Mouse (Mus musculus) embryonic facial prominence, embryonic 14.5 days (tissue): Measurements from ENCODE around the gene Scn1a. TPM values are rescaled to one million over a fixed set of nuclear protein-coding genes. Genes with fewer than 3 reads are reported as not detected.

Experiments used
- ATAC-seq: fragments of 200-750 bp; cut with Nextera tagmentation; 2 replicates; pipeline ENCODE4 v1.8.0; 2017; ENCODE audit warnings: low read depth, moderate number of reproducible peaks, moderate TSS enrichment
- DNase-seq: peaks from one replicate; pipeline ENCODE4 v3.0.0-alpha.2; 2015; ENCODE audit warnings: low spot score
- H3K27ac ChIP-seq: fragments of 300-500 bp; sonication (generic); replicated peaks from 2 replicates; pipeline ENCODE4 v1.5.1; 2014; ENCODE audit warnings: low read depth, mild to moderate bottlenecking, low read length, moderate library complexity
- H3K27me3 ChIP-seq: fragments of 300-500 bp; sonication (generic); replicated peaks from 2 replicates; pipeline ENCODE4 v1.6.1; 2014; ENCODE audit warnings: low read length; ENCODE audit not compliant: control insufficient read depth, insufficient read depth
- H3K36me3 ChIP-seq: fragments of 300-500 bp; sonication (generic); 2 replicates; pipeline ENCODE4 v1.6.1; 2014; ENCODE audit warnings: low read length, mixed read lengths; ENCODE audit not compliant: control insufficient read depth, insufficient read depth
- H3K4me1 ChIP-seq: fragments of 300-500 bp; sonication (generic); 2 replicates; pipeline ENCODE4 v1.6.1; 2014; ENCODE audit warnings: antibody characterized with exemption, low read length; ENCODE audit not compliant: control insufficient read depth, insufficient read depth
- H3K4me2 ChIP-seq: fragments of 300-500 bp; sonication (generic); 2 replicates; pipeline ENCODE4 v1.6.1; 2014; ENCODE audit warnings: low read depth, mild to moderate bottlenecking, low read length, moderate library complexity, mixed read lengths
- H3K4me3 ChIP-seq: fragments of 300-500 bp; sonication (generic); 2 replicates; pipeline ENCODE4 v1.5.1; 2014; ENCODE audit warnings: low read depth, mild to moderate bottlenecking, low read length
- H3K9ac ChIP-seq: fragments of 300-500 bp; sonication (generic); 2 replicates; pipeline ENCODE4 v1.6.1; 2014; ENCODE audit warnings: low read depth, mild to moderate bottlenecking, low read length, moderate library complexity, mixed read lengths
- H3K9me3 ChIP-seq: fragments of 300-500 bp; sonication (generic); 2 replicates; pipeline ENCODE4 v1.6.1; 2016; ENCODE audit warnings: low read length; ENCODE audit not compliant: control insufficient read depth
- WGBS: fragments of 180-500 bp; shearing (Covaris S2); extraction: QIAGEN DNeasy Blood & Tissue Kit; methylation state at CpG from one replicate; pipeline ENCODE4 v1.1.7; 2014; 5-methylcytosine and 5-hydroxymethylcytosine counted together
- polyA plus RNA-seq: library from polyadenylated mRNA; unstranded; fragments of >200 nt; fragmentation: Nextera tagmentation; extraction: Ambion mirVana; gene quantifications from 2 replicates; pipeline ENCODE4 v1.2.1, GENCODE M21; 2014

Scn1a gene
- 0.67 and 0.84 TPM in 2 replicates for polyA plus RNA-seq

- no peak for DNase-seq
- H3K4me2 ChIP-seq, result peak within 1 kb of the TSS; percentile 63
- 14% methylated on average over 7 of the region's 7 CpGs for WGBS
- H3K36me3 ChIP-seq, result no peaks in the 10 kb centered on the region
- H3K9ac ChIP-seq, result peak within 1 kb of the TSS; percentile 36; the same call in 1 of the 2 replicates
- peaks cover 4% of the 10 kb centered on the region; the same call in 1 of the 2 replicates for H3K4me1 ChIP-seq
- H3K9me3 ChIP-seq, result no peaks in the 10 kb centered on the region
- no peak for ATAC-seq
- no peaks in the 10 kb centered on the region; the same call in 1 of the 2 replicates for H3K27me3 ChIP-seq
- peak within 1 kb of the TSS; percentile 33 for H3K4me3 ChIP-seq
- no peak within 1 kb of the TSS for H3K27ac ChIP-seq
These were observed at the start of gene Scn1a for GRCm38 (mm10) chr2:66440711-66441110. Gene Scn1a (minus strand): TSS chr2:66440840.

- Histone ChIP-seq H3K27me3 (no peaks in the 10 kb centered on the region), H3K4me2 (no peak overlapping the region), H3K36me3 (no peaks in the 10 kb centered on the region), H3K9ac (no peak overlapping the region), H3K4me3 (no peak overlapping the region), H3K27ac (no peak overlapping the region), H3K9me3 (no peaks in the 10 kb centered on the region), H3K4me1 (no peaks in the 10 kb centered on the region)
- no peak for ATAC-seq
- no peak for DNase-seq
- 75% methylated on average over 2 of the region's 2 CpGs for WGBS
These were observed 37.8 kb upstream of the Scn1a start for GRCm38 (mm10) chr2:66478395-66478794.

- Histone ChIP-seq H3K4me2 (no peak overlapping the region), H3K4me1 (no peaks in the 10 kb centered on the region), H3K27me3 (no peaks in the 10 kb centered on the region), H3K9ac (no peak overlapping the region), H3K4me3 (no peak overlapping the region), H3K9me3 (no peaks in the 10 kb centered on the region), H3K27ac (no peak overlapping the region), H3K36me3 (no peaks in the 10 kb centered on the region)
- WGBS, result 51% methylated on average over 3 of the region's 3 CpGs
- ATAC-seq, result no peak
- DNase-seq, result peak; percentile 60
These were observed 32.7 kb upstream of the Scn1a start for GRCm38 (mm10) chr2:66473181-66473822.

GRCm38 (mm10) chr2:66465484-66465883, 24.8 kb upstream of the Scn1a start:
- no peaks in the 10 kb centered on the region for H3K9me3 ChIP-seq
- 88% methylated on average over 3 of the region's 3 CpGs for WGBS
- H3K4me2 ChIP-seq, result no peak overlapping the region
- H3K4me1 ChIP-seq, result no peaks in the 10 kb centered on the region
- H3K4me3 ChIP-seq, result no peak overlapping the region
- H3K27me3 ChIP-seq, result no peaks in the 10 kb centered on the region
- H3K9ac ChIP-seq, result no peak overlapping the region
- no peak for DNase-seq
- no peaks in the 10 kb centered on the region for H3K36me3 ChIP-seq
- ATAC-seq, result no peak
- H3K27ac ChIP-seq, result no peak overlapping the region

- 79% methylated on average over 2 of the region's 2 CpGs for WGBS
- DNase-seq, result peak; percentile 9
- Histone ChIP-seq H3K4me2 (no peak overlapping the region), H3K9ac (no peak overlapping the region), H3K9me3 (no peaks in the 10 kb centered on the region), H3K4me3 (no peak overlapping the region), H3K27ac (no peak overlapping the region), H3K36me3 (no peaks in the 10 kb centered on the region), H3K4me1 (no peaks in the 10 kb centered on the region), H3K27me3 (no peaks in the 10 kb centered on the region)
- no peak for ATAC-seq
These were observed 24.3 kb upstream of the Scn1a start for GRCm38 (mm10) chr2:66464874-66465458.

- DNase-seq, result no peak
- no peaks in the 10 kb centered on the region for H3K27me3 ChIP-seq
These were observed 23.3 kb upstream of the Scn1a start for GRCm38 (mm10) chr2:66463916-66464315.

GRCm38 (mm10) chr2:66462458-66462857, 21.8 kb upstream of the Scn1a start:
- Histone ChIP-seq H3K36me3 (no peaks in the 10 kb centered on the region), H3K4me3 (no peak overlapping the region), H3K9me3 (no peaks in the 10 kb centered on the region), H3K27ac (no peak overlapping the region), H3K27me3 (no peaks in the 10 kb centered on the region), H3K4me1 (no peaks in the 10 kb centered on the region), H3K4me2 (no peak overlapping the region), H3K9ac (no peak overlapping the region)
- DNase-seq (peak; percentile 24), ATAC-seq (no peak)
- 79% methylated on average over 1 of the region's 1 CpGs for WGBS

More at GRCm38 (mm10) chr2:66463916-66464315, 23.3 kb upstream of the Scn1a start:
- WGBS, result 95% methylated on average over 6 of the region's 6 CpGs
- Histone ChIP-seq H3K4me2 (no peak overlapping the region), H3K27ac (no peak overlapping the region), H3K9ac (no peak overlapping the region), H3K4me1 (no peaks in the 10 kb centered on the region), H3K4me3 (no peak overlapping the region), H3K9me3 (no peaks in the 10 kb centered on the region), H3K36me3 (no peaks in the 10 kb centered on the region)
- no peak for ATAC-seq

GRCm38 (mm10) chr2:66439764-66440471, 722 bp downstream of the Scn1a start:
- peak overlapping the region; percentile 36; the same call in 1 of the 2 replicates for H3K9ac ChIP-seq

More at GRCm38 (mm10) chr2:66439764-66440471, 722 bp downstream of the Scn1a start:
- Histone ChIP-seq H3K4me3 (peak overlapping the region; percentile 33), H3K9me3 (no peaks in the 10 kb centered on the region), H3K4me2 (peak overlapping the region; percentile 63), H3K27ac (no peak overlapping the region), H3K36me3 (no peaks in the 10 kb centered on the region), H3K4me1 (peaks cover 4% of the 10 kb centered on the region; the same call in 1 of the 2 replicates), H3K27me3 (no peaks in the 10 kb centered on the region; the same call in 1 of the 2 replicates)
- 7% methylated on average over 21 of the region's 21 CpGs for WGBS
- DNase-seq (peak; percentile 38), ATAC-seq (peak; percentile 63; the same call in 1 of the 2 replicates)
